Mouse (Mus musculus): ENCODE measurements at regions not wholly inside any gene's neighbourhood (a gene's known extent, or its start where the extent isn't known, plus 50 kb on each side); places are given as distances from the start of the nearest gene placed in this dataset.

GRCm38 (mm10) chr8:96318367-96318766 is 430.0 kb upstream of the Got2 start:
- no peak for TF ChIP-seq CHD2 (IDR thresholded peaks at IDR 0.05; ENCODE audit: low read length)
- no peak for TF ChIP-seq JUND (conservative IDR thresholded peaks at IDR 0.05; ENCODE audit: low read depth, low read length)
- no peak for TF ChIP-seq ELF1 (IDR thresholded peaks at IDR 0.05; ENCODE audit: low read depth, low read length)
- no peak for TF ChIP-seq TCF12 (IDR thresholded peaks at IDR 0.05; ENCODE audit: low read depth, low read length)

All from CH12.LX (cell line).